Mouse (Mus musculus) B cell, adult 67 days (primary cell): ENCODE data around the gene Nckap1. TPM values are rescaled to one million over a fixed set of nuclear protein-coding genes. Genes with fewer than 3 reads are reported as not detected.

Source experiments
- total RNA-seq, 2 experiments: library from RNA; stranded (reverse); gene quantifications; 4 replicates each; pipeline ENCODE4 v1.2.4; 2023

Nckap1 gene
- under 1 TPM in 1 of 2 experiments, not detected in 1; 0.12 TPM for total RNA-seq

GRCm38 (mm10) chr2:80581043-80581711 is at the start of gene Nckap1:
Gene Nckap1 (minus strand): TSS chr2:80581380.

DNA sequence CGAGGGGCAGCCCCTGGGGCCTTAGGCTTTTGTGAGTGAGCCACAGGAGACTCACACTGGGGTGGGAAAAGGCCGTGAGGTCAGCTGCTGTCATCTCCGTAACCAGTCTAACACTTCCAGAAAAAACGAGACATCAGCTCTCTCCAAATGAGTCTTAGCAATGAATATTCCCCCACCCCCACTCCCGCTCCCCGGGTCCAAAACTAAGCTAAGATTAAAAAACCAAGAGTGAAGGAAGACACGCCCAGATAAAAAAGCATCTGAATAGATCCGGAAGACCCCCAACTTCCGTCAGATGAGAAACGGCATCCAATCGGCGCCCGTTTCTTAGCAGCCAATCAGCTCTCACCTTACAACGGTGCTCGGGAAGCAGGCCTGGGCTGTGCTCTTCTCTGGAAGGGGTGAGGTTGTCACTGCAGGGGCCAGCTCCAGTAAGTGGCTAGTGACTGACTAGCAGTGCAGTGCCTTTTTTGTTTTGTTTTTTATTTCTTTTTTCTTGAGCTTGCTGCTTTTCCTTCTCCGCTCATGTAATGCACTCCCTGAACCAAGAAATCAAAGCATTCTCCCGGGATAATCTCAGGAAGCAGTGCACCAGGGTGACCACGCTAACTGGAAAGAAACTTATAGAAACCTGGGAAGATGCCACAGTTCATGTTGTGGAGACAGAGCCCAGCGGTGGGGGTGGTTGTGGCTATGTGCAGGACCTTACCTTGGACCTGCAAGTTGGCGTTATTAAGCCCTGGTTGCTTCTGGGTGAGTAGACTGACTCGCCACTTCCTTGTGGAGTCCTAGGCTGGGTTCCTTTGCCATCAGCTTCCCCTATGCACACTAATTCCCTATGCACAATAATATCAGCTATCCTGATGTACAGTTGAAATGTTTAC is 35.9 kb upstream of the Nckap1 start, which contains the start of the genes Dusp19 and Nup35:
Gene Dusp19, plus strand, starts transcription at position 192 of the 884 bp plus-strand sequence.
Gene Nup35, plus strand, starts transcription at position 383 of the 884 bp plus-strand sequence.

Other genes starting within 250 kb of the Nckap1 start
- not detected for gene Frzb, start 133.8 kb downstream of the Nckap1 start, total RNA-seq
- 1 to 10 TPM; 5.7 to 8.4 TPM for gene Dusp19, start 35.7 kb upstream of the Nckap1 start, total RNA-seq
- gene Nup35, start 35.9 kb upstream of the Nckap1 start, total RNA-seq, result 10 to 100 TPM; 26.5 to 29.2 TPM